Mouse (Mus musculus) cerebellum, postnatal 25 days (tissue): ENCODE data around the gene Pigx.
"Not testable (repeated sequence)": the region's sequence is repeated elsewhere in the genome, so short reads cannot be mapped to it uniquely, and the experiment has no call there.

Experiments
- DNase-seq, 2 experiments: peaks; one replicate each; pipeline ENCODE4 v3.0.0; 2021; ENCODE audit warnings: mixed read lengths in 2 of 2

The Pigx gene

DNA sequence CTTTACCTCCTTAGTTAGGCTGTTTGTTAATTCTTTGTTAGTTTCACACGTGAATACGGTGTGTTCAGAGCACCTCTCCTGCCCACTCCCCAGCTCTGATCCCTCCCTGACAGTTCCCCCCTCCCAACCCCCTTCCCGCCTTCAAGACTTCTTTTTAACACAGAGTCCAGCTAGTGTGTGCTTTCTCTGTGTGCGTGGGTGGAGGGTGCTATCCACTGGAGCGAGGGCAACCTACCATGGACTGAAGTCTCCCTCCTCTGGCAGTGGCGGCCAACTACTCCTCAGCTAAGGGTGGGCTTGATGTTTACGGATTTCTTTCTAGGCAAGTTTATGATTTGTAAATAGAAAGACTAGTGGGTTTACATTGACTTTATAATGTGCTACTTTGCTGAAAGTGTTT is 8.6 kb upstream of the Pigx start:
- DNase-seq, result no peak

DNA sequence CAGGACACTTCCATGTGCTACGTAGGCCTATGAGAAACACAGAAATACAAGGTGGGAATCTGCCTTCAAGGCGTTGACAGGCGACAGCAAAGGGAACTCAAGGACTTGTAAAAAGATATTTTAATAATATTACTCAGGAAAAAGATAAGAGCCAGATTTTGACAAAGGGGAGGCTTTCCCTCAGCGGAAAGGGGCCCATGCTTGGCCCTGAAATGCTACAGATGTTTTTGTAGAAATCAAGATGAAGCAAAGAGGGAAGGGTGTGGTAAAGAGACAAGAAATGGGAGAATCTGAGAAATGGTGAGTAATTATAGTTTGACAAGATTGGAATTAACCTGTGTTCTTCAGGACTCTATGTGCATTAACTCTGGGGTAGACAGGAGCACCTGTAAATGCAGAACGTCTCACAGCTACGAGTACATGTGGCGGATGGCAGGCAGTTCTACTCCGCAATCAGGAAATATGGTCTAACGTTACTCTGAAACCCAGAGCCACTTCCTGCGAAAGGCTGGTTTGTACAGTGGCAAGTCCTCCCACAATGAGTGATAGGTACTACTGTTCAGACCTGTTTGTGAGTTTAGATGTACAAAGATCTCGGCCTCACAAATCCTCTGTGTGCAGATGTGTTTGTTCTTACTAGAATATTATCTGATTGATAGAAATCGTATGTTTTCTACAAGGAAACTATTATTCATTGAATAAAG is 8.0 kb upstream of the Pigx start:
- no peak for DNase-seq

DNA sequence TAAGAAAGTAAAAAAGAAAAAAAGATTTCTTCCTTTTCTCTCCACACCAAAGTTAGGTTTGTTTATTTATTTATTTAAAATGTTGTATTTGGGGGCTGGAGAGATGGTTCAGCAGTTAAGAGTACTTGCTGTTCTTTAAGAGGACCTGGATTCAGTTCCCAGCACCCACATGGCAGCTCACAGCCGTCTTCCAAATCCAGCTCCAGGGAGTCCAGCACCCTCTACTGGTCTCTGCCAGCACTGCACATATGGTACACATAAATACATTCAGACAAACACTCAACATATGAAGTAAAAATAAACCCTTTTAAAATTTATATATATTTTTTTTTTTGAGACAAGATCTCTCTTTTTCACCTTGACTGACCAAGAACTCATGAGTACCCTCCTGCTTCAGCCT is 6.2 kb upstream of the Pigx start:
- no peak for DNase-seq

DNA sequence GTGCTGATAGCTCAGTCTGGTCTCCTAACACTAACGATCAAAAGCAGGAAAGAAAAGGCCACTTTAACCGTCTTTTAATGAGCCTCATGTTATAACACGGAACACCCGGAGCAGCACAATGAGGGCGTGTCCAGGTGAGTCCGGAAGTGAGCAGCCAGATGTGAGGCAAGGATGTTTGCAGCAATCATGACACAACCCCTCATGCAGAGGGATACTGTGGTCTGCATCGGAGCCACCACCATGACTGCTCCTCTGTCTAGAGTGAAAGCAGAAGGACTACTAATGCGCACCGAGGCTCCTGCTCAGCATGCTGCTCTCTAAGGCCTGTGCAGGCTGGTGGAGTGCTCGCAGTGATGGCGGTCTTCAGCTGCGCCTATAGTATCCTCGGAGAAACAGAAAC is 2.8 kb upstream of the Pigx start:
- no peak for DNase-seq

DNA sequence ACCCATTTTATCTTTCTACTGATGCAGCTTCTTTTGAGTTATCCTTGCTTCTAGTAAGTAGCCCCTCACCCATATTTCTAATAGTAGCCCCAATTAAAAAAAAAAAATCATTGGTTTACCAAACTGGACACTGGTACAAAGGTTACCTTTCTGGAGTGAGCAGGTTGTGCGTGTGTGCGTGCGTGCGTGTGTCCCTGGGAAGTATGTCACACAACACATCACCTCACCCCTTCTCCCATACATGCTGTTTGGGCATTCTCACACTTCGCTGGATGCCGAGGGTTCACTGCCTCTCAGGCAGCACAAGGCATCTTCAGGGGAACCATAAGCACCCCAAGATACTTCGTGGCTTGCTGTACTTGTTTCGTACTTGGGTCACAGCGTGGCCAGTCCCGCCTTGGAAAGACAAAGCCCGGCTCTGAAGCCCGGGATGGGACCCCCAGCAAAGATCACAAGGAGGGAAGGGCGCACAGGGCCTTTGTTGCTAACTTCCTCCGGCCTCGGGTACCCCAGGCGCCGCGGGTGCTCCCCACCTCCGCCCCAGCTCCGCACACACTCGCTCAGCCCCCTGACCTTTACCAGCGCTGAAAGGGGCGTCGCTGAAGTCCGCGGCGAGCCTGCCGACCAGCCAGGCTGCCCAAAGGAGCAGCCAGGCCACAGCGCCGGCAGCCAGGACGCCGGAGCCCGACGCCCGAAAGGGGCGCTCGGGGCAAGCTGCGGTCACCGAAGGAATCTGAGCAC is 473 bp downstream of the Pigx start:
- DNase-seq, result no peak

DNA sequence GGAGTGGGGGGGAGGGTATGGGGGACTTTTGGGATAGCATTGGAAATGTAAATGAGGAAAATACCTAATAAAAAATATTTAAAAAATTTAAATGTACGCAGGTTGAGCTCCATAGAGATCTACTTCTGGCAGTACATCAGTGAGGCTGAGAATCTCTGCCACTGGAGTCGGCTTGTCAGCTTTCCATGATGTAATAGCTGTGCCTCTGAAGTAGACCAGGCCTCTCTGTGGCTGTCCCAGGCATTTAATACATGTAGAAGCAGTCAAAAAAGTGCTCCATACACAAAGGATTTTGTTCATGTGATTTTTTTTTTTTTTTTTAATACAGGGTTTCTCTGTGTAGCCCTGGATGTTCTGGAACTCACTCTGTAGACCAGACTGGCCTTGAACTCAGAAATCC is 1.8 kb downstream of the Pigx start:
- not testable (repeated sequence) for DNase-seq

DNA sequence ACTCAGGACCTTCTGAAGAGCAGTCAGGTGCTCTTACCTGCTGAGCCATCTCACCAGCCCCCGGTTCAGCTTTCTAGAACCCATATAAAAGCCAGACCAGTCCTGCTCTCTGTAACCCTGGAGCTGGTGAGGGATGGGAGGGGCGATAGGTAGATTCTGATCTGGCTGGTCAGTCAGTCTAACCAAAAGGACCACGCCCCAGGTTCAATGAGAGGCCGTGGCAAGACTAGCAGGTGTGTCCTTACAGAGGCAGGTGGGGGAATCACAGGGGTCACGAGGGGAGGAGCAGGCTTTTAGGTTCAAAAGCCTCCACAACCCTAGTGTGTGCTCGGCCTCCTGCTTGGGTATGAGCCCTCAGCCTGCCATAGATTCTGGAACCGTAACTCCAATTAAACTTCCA is 8.1 kb downstream of the Pigx start:
- no peak for DNase-seq

DNA sequence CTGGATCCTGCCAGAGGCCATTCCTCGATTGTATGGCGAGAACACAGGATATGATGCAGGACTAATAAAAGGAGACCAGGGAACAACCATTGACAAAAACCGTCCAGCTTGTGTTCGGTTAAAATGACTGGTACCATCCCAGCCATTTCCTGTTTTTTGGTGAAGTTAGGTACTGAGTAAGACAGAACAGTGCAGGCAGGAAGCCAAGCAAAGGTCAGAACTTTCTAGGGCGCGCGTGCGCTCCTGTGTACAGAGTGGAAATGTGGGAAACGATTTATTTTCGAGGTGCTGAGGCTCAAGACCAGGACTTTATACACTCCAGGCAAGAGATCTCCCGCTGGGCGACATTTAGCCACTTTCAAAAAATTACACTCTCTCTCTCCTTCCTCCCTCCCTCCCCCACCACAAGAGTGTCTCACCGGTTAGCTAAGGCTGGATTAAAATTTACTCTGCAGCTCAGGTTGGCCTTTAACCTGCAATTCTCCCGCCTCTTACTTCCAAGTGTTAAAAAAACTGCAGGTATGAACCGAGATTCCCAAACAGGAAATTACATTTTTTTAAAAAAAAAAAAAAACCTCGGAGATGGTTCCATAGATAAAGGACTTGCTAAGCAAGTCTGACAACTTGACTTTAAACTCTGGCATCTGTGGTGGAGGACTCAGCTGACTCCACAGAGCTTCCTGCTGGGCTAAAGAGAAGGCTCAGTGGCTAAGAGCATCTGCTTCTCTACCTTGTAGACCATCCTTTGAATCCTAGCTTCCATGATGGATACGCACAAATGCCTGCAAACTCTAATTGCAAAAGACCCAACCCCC is 11.7 kb downstream of the Pigx start:
- no peak for DNase-seq

DNA sequence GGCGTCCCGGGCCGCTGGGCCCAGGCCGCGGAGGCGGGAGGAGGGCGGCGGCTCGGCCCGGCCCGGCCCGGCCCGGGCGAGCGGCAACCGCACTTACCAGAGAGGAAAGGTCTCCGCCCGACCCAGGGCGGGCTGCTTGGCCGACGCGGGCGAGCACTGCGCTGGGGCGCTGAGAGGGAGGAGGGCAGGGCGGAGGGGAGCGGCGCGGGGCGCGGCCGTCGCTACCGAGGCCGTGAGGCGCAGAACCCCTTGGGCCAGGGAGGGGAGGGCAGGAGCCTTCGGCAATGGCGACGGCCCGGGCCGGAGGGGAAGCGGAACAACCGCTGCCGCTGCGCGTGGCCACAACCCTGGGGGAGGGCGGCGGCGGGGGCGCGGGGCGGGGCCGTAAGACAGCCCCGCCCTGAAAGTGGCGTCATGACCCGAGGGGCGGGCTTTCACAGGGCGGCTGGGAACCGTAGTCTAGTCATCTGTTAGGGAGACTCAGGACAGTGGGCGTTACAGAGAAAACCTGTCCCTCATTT is 20.5 kb downstream of the Pigx start, which contains the start of gene Pak2:
Gene Pak2 (minus strand): TSS at position 352 of the 521 bp plus-strand sequence.
- DNase-seq, result peak; percentile 89 to 94

DNA sequence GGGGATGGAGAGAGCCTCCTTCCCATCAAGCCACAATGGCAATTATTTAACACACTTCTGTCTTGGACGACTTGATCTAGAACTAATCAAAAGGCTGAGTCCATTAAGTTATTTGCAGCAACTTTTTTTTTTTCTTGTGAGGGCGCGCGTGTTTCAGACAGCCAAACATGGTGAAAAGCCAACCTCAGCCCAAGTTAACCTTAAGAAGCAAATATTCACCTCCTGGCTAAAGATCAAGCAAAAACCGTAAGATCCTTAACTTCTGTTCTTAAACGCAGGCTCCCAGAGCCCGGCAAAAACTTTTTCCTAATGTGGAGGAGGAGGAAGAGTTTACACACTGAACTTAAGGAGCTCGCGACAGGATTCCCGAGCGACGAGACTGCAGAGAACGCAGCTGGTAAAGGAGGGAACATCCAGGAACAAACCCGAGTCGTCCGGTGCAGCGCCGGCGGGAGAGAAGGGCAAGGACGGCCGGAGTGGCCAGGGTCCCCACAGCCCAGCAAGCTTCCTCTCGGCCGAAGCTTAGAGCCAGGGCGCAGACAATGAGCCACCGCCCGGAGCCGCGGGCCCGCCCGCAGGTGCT is 21.0 kb downstream of the Pigx start:
- no peak for DNase-seq

DNA sequence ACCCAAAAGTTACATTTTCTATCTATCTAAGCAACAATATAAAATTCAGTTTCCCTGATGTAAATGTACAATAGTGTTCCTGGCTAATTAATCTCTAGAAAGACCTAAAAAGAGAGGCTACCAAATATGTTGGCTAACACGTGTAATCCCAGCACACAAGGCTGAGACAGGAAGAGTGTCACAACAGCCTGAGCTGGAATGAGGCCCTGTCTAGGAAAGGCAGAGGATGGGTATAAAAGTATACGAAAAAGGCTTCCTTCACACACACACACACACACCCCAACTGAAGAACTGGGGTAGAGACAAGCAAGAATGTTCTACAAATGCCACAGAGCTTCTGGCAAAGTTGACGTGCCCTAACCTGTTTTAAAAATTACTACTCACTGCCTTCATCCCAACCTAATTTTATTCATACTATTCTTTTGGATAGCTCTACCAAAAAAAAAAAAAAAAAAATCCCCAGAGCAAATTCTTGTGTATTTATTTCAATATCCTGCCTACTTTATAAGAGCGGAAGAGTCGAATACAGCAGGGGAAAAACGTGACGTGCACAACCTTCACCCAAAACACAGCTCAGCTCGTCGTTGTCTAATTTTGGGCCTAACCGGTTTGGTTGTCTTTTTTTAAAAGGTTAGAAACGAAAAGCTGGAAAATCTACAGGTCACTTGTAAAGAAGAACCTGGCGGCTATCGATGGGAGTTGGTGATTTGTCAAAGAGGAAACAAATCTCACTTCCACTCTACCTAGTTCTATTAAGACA is 21.7 kb downstream of the Pigx start:
- DNase-seq, result no peak

DNA sequence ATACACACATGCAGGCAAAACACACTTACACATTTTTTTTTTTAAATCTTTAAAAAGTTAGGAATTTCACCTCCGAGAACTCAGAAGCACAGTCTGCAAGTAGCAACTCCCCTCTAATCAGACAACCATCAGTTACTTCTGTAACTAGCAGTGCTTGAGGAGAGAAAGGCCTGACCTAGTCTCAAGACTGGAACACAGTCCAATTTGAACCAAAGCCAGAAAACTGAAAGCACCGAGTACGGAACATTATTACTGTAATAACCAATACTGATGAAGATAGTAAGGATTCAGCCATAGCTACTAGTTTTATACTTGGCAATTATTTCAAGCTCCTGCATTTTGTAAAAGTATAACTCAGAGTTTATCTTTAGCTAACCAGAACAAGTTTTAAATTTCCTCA is 23.1 kb downstream of the Pigx start:
- no peak for DNase-seq

DNA sequence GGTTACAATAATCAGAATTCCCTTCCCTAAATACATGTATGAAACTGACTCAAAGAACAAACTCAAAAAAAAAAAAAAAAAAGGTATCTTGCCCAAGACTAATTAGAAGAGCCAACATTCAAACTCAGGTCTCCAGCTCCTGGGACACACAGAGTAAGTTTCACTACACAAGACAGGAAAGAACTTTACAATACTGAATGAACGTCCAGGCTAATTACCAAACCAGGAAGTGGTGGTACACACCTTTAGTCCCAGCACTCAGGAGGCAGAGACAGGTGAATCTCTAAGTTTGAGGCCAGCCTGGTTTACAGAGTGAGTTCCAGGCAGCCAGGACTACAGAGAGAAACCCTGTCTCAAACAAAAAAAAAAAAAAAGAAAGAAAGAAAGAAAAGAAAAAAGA is 23.8 kb downstream of the Pigx start:
- no peak for DNase-seq

DNA sequence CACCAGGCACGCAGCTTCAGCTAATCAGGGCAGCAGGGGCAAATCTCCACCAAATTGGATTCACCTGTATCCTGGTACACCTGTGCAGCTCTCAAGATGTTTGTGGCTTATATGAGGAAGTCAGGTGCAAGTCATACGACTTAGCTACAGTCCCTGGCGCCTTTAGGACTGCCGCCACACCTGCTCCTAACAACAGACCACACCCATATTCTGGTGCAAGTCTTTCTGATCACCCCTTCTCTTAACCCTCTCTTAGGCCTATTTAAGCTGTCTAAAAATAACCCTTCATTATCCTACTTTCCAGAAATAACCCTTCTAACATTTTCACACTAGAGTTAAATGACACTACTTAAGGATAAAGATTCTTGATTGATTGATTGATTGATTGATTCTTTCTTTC is 29.5 kb downstream of the Pigx start:
- not testable (repeated sequence) for DNase-seq

DNA sequence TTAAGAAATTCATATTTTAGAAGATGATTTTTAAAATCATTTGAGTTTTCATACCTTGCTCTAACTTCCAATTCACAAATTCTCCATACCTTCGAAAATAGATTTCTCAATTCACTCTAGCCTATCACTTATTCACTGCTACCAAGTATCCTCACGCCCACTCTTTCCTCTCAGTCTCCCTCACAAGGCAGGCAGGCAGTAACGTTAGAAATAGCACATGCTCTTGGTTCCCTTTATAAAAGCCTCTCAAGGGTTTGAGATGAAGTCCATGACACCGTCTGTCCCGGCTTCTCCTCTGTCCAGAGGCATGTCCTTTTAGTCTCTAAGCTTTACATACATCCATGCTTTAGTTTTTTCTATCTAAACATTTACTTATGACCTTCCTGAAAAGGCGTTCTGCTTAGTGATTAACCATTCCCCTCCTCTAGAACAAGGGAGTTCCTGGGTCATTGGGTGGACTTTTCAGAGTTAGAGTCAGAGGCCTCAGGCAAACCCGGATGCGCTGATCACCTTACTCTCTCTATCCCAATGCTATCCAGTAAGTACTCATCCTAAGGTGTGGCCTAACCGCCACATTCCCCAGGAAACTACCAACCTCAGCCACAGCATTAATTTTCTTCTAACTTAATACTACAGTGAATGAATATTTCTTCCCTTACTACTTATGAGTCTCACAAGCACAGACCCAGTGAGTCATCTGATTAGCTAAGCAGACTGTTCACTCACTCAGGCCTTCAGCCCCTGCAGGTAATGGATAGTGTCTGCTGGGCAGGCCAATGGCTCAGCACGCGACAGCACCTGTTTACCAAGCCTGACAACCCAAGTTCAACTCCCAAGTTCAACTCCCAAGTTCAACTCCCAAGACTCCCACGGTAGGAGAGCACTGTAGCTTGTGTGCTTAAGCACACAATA is 30.9 kb downstream of the Pigx start:
- DNase-seq, result no peak

DNA sequence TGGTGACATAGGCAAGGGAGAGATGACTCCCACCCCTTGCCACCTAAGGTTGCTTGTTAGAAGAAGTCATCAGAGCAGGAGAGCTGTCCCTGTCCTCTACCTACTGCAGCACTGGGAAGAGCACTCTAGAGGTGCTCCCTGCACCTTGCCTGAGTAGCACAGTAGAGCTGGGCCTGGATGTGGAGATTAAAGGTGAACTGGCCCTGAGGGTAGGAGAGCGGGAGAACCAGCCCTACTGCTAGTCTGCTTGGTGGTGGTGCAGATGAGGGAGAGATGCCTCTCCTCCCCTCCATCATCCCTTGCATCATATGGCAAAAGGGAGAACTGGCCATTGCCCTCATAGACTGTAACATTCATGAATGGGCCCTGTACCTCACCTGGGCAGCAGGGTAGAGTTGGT is 32.6 kb downstream of the Pigx start:
- DNase-seq, result no peak

DNA sequence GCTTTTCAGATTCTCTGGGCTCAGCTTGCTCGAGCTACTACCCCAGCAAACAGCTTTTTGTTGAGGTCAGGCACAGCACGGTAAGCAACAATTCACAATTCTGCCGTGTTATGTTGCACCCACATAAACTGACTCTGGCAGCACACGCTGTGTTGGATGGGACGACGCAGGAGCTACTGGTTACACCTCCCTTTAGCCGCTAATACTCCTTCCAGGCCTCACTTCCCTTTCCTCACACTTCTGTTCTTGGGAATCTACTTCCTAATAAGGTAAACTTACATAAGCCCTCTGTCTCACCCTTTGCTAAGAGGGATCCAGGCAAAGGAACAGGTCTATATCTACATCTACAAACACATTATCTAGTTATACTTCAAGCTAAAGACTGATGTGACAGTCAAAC is 35.6 kb downstream of the Pigx start:
- DNase-seq, result no peak

DNA sequence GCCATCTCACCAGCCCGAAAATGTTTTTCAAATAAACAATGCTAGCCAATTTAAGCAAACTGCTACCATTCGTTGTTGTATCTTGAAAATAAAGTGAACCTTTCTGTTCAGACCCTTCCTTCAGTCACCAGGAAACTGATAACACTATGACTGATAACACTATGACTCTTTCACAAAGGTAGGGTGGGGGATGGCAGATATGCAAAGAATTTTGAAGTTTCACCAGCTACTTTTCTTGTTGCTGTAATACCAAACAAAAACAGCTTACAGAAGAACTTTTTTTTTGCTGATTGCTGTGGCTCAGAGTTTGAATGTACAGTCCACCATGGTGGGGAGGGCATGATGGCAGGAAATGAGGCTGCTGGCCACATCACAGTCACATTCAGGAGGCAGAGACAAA is 37.3 kb downstream of the Pigx start:
- DNase-seq, result no peak

DNA sequence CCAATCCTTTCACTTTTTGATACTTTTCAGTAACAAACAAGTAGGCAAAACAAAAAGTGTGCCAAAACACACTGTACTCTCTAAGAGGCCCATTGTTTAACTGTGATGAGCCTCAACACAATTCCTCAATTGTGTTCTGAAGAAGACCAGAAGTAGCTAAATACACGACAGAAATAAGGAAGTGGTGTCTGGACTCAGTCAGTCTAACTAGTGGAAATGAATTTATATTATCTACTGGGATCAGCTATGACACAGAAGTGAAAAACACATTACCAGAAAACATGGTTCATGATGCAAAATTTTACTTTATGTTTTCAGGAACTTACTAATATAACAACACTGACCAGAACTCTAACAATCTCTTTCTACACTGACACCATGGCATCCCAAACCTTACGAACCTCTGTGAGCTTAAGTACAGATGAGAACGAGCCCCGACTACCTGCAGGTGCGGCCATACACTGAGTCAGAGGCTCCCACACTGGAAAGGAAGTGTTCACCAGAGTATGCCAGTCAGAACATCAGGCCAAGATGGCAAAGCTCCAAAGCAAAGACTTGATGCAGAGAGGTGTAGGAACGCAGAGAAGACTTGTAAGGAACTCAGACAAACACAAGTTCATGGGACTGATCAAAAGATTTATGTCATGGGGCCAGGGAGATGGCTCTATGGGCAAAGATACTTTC is 39.6 kb downstream of the Pigx start:
- no peak for DNase-seq

DNA sequence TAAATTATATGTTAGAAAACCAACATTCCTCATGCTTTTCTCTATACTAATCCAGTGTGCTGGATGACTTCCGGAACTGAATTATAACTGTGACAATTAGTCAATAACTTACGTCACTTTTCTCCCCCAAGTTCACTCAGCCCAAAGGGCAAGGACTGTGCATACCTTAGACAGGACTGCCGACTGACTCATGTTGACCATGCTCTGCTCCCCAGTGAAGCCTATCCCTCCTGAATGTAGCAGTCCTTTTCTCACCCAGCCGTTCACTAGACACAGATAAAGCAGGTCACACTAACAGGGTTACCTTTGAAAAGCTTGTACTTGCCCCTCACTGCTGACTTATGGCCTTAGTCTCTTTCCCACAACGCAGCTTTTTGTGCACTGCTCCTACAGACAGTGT is 40.7 kb downstream of the Pigx start:
- no peak for DNase-seq

DNA sequence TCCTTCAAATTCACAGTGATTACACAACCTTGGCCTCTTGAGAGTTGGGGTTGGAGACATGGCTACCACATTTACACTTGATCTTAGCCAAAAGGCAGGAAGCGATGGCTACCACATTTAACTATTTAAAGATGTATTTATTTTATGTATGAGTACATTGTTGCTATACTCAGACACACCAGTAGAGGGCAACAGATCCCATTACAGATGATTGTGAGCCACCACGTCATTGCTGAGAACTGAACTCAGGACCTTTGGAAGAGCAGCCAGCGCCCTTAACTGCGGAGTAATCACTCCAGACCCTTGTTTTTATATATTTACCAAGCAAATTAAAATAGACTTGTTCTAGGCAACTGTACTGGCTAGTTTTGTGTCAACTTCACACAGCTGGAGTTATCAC is 57.2 kb downstream of the Pigx start:
- no peak for DNase-seq
